Mouse (Mus musculus) spleen, adult 2 months (tissue): ENCODE results near the gene Akr1d1. TPM values are rescaled to one million over a fixed set of nuclear protein-coding genes. Genes with fewer than 3 reads are reported as not detected.

Experiments used
- DNase-seq, 2 experiments: peaks; one replicate each; pipeline versions ENCODE4 v3.0.0 to v3.0.0-alpha.2; 2012 to 2021; ENCODE audit warnings: low spot score in 2 of 2, low read depth in 1 of 2
- H3K27ac ChIP-seq: fragments of 200-500 bp; 2 replicates; pipeline ENCODE4 v1.5.1; 2012; ENCODE audit warnings: low read length, inconsistent platforms; ENCODE audit not compliant: insufficient read depth
- H3K27me3 ChIP-seq: fragments of 200-500 bp; 2 replicates; pipeline ENCODE4 v1.6.1; 2012; ENCODE audit warnings: mild to moderate bottlenecking, moderate library complexity, low read length, inconsistent platforms; ENCODE audit not compliant: control insufficient read depth, insufficient read depth
- H3K36me3 ChIP-seq: fragments of 200-500 bp; 2 replicates; pipeline ENCODE4 v1.6.1; 2012; ENCODE audit warnings: mild to moderate bottlenecking, low read length, inconsistent platforms; ENCODE audit not compliant: control insufficient read depth, insufficient read depth
- H3K4me1 ChIP-seq: fragments of 200-500 bp; 2 replicates; pipeline ENCODE4 v1.6.1; 2011; ENCODE audit warnings: inconsistent platforms; ENCODE audit not compliant: control insufficient read depth, insufficient read depth, insufficient read length
- H3K4me3 ChIP-seq: fragments of 200-500 bp; 2 replicates; pipeline ENCODE4 v1.5.1; 2011; ENCODE audit warnings: mild to moderate bottlenecking, inconsistent platforms; ENCODE audit not compliant: insufficient read depth, insufficient read length; ENCODE audit errors: extremely low read depth
- CTCF ChIP-seq: fragments of 200-500 bp; IDR thresholded peaks from 2 replicates; pipeline ENCODE4 v1.5.1; 2011; ENCODE audit warnings: mild to moderate bottlenecking, inconsistent platforms; ENCODE audit not compliant: insufficient read depth, insufficient read length, insufficient replicate concordance; ENCODE audit errors: extremely low read depth
- POLR2A ChIP-seq: fragments of 200-500 bp; IDR thresholded peaks from 2 replicates; pipeline ENCODE4 v1.6.1; 2011; ENCODE audit warnings: low read depth, low read length, inconsistent platforms
- WGBS: fragments of 180-500 bp; shearing (Covaris S2); methylation state at CpG from one replicate; pipeline ENCODE4 v1.1.7; 2018; 5-methylcytosine and 5-hydroxymethylcytosine counted together
- polyA plus RNA-seq: library from polyadenylated mRNA; depleted of rRNA; stranded (reverse); fragments of >200 nt; gene quantifications from 2 replicates; pipeline ENCODE4 v1.2.3, GENCODE M21; 2012

The Akr1d1 gene
- polyA plus RNA-seq, 1 experiment: not detected

DNA sequence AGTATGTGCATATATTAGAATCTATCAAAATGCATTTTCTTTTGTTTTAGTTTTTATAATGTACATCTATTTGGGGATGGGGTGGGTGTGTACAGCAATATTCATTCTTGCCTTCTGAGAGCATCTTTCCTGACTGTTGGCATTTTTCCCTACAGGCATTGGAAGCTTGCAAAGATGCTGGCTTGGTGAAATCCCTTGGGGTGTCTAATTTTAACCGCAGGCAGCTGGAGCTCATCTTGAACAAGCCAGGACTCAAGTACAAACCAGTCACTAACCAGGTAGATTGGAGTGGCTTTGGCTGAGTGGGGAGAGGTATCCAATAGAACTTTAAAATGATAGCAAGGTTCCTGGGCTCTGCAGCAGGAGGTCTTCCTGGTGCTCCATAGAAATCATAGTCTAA, 24.4 kb downstream of the Akr1d1 start:
- TF ChIP-seq POLR2A (no peak), CTCF (no peak)
- DNase-seq: no peak
- WGBS: 85% methylated on average over 1 of the region's 1 CpGs
- no peak overlapping the region for H3K27ac ChIP-seq
- no peaks in the 10 kb centered on the region for H3K27me3 ChIP-seq
- H3K36me3 ChIP-seq: no peaks in the 10 kb centered on the region
- no peaks in the 10 kb centered on the region for H3K4me1 ChIP-seq
- no peak overlapping the region for H3K4me3 ChIP-seq

DNA sequence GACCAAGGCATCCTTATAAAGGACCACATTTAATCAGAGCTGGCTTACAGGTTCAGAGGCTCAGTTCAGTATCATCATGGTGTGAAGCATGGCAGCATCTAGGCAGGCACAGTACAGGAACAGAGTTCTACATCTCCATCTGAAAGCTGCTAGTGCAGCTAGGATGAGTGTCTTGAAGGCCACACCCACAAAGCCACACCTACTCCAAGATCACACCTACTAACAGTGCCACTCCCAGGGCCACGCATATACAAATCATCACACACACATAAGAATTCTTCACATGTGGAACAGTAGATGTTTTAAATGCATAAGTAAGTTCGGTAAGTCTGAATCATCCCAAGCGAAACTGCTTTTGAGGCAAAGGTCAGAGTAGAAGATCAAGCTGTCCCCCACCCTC, 33.9 kb downstream of the Akr1d1 start:
- DNase-seq: no peak
- Histone ChIP-seq H3K4me3 (no peak overlapping the region), H3K27me3 (no peaks in the 10 kb centered on the region), H3K36me3 (no peaks in the 10 kb centered on the region), H3K27ac (no peak overlapping the region), H3K4me1 (no peaks in the 10 kb centered on the region)
- TF ChIP-seq CTCF (no peak), POLR2A (no peak)
- 83% methylated on average over 3 of the region's 3 CpGs for WGBS

DNA sequence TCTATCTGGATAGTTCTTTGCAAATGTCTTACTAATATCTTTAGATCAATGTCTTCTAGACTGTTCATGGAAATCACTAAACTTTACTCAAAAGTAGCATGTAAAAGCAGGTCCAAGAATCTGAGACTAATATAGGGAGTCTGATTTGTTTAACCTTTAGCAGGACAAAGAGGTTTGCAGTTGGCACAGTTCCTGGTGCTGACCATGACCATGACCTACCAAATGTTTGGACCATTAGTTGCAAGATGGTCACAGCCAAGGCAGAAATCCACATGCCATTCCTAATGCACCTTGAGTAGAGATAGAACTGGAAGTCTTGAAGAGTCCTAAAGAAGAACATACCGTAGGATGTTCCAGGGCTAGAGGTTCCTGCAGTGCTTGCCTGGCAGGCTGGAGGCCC, 37.4 kb downstream of the Akr1d1 start:
- Histone ChIP-seq H3K4me1 (no peaks in the 10 kb centered on the region), H3K27me3 (no peaks in the 10 kb centered on the region), H3K36me3 (no peaks in the 10 kb centered on the region), H3K27ac (no peak overlapping the region), H3K4me3 (no peak overlapping the region)
- 94% methylated on average over 1 of the region's 1 CpGs for WGBS
- no peak for DNase-seq
- TF ChIP-seq POLR2A: no peak
- TF ChIP-seq CTCF: no peak

DNA sequence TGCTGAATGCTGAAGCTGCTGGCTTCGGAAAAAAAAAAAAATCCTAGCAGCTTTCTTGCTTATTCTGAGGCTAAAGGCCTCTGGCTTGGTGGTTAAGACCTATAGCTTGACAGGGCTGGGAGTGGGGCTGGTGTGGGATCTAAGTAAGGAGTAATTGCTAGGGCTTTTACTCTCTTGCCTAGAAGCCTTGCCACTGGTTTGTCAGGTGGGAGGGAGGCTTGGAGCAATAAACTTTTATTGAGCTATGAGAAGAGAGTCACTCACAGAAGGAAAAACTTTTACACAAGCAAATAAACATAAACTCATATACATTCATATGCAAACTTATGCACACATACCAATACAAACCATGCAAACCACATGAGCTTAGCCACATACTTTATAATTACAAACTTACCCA, 42.0 kb downstream of the Akr1d1 start:
- no peaks in the 10 kb centered on the region for H3K4me1 ChIP-seq
- no peaks in the 10 kb centered on the region for H3K27me3 ChIP-seq
- DNase-seq: no peak
- TF ChIP-seq POLR2A: no peak
- TF ChIP-seq CTCF: no peak
- no peak overlapping the region for H3K27ac ChIP-seq
- 58% methylated on average over 1 of the region's 1 CpGs for WGBS
- H3K36me3 ChIP-seq: no peaks in the 10 kb centered on the region
- H3K4me3 ChIP-seq: no peak overlapping the region

DNA sequence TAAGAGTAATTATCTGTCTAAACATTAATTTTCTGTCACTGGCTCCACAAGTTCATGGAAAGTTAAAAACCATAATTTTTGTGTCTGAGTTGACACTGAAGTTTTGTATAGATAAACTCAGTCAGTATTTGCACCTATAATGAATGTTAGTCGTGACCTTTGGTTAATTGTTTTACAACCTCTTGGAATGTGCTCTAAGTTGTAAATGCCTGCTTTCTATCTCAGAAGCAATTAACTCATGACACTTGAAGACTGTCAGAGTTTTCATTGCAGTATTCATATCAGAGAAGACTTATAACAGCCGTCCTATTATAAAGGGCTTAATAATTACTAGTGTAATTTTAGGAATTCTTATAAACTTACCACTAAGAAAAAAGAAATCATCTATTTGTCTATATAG, 43.0 kb downstream of the Akr1d1 start:
- Histone ChIP-seq H3K4me3 (no peak overlapping the region), H3K4me1 (no peaks in the 10 kb centered on the region), H3K36me3 (no peaks in the 10 kb centered on the region), H3K27me3 (no peaks in the 10 kb centered on the region), H3K27ac (no peak overlapping the region)
- 75% methylated on average over 2 of the region's 2 CpGs for WGBS
- DNase-seq: no peak
- TF ChIP-seq CTCF: no peak
- no peak for TF ChIP-seq POLR2A

DNA sequence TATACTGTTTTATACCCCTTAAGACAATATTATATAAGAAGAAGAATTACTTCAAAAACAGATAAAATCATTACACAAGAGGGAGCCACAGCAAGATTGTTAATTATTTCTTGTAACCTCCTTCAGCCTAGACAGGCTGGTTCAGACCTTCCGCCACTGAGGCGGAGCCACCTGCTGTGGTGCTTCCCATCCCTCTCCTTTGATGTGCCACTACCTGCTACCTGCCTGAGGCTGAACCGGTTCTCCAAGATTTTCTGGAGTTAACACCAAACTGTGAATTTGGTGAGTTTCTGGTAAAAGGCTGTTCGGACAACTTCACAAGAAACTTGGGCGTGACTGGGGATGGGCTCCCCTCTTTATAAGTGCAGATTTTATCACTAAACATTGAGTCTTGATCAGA, 50.5 kb downstream of the Akr1d1 start:
- TF ChIP-seq CTCF: no peak
- TF ChIP-seq POLR2A: no peak
- H3K4me1 ChIP-seq: no peaks in the 10 kb centered on the region
- H3K27me3 ChIP-seq: no peaks in the 10 kb centered on the region
- no peak overlapping the region for H3K27ac ChIP-seq
- H3K4me3 ChIP-seq: no peak overlapping the region
- DNase-seq: no peak
- 87% methylated on average over 5 of the region's 5 CpGs for WGBS
- H3K36me3 ChIP-seq: no peaks in the 10 kb centered on the region

DNA sequence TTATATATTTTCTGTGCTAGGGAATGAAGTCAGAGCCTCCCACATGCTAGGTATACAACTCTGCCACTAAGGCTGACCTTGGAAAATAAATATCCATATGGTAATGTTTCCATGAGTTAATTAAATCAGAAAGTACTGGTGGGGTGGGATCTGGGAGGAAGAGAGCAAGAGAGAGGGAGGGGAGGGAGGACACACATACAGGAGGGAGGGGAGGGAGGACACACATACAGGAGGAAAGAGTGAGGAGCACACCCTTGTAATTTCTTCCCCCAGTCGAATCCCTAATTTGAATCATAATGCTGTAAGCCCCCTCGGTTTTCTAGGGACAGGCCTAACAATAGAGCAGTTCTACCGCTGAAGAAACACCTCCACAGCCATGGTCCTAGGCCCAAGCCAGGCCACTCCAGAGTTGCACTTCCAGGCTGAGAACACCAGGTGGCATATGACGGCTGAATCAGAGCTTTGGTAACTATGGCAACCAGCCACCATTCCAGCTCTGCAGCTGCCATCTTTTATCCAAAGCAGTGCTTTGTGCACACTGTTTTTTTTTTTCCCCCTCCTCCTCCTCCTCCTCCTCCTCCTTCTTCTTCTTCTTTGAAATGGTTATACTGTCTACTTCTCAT, 59.5 kb downstream of the Akr1d1 start:
- no peaks in the 10 kb centered on the region for H3K27me3 ChIP-seq
- no peak overlapping the region for H3K4me3 ChIP-seq
- H3K36me3 ChIP-seq: no peaks in the 10 kb centered on the region
- peaks cover 5% of the 10 kb centered on the region; the same call in 1 of the 2 replicates for H3K4me1 ChIP-seq
- peak; percentile 50 to 66 for DNase-seq
- 45% methylated on average over 4 of the region's 4 CpGs for WGBS
- no peak overlapping the region for H3K27ac ChIP-seq
- TF ChIP-seq CTCF: peak; percentile 74; the same call in 1 of the 2 replicates
- TF ChIP-seq POLR2A: no peak
